Mouse (Mus musculus) forebrain, embryonic 16.5 days (tissue): Measurements from ENCODE around the gene Gm20708. TPM values are rescaled to one million over a fixed set of nuclear protein-coding genes. Genes with fewer than 3 reads are reported as not detected.
A peak's percentile ranks its signal among the peaks of the same experiment; 100 is the strongest.
"Not testable (repeated sequence)": the region's sequence is repeated elsewhere in the genome, so short reads cannot be mapped to it uniquely, and the experiment has no call there.

Source experiments
- ATAC-seq: fragments of 200-750 bp; cut with Nextera tagmentation; 2 replicates; pipeline ENCODE4 v1.8.0; 2017; ENCODE audit warnings: mild to moderate bottlenecking, moderate library complexity
- H3K27ac ChIP-seq: fragments of 300-500 bp; sonication (generic); 2 replicates; pipeline ENCODE4 v1.5.1; 2014; ENCODE audit warnings: low read length, control low read depth
- H3K27me3 ChIP-seq: fragments of 300-500 bp; sonication (generic); replicated peaks from 2 replicates; pipeline ENCODE4 v1.6.1; 2014; ENCODE audit warnings: low read length; ENCODE audit not compliant: control insufficient read depth, insufficient read depth
- H3K36me3 ChIP-seq: fragments of 300-500 bp; sonication (generic); 2 replicates; pipeline ENCODE4 v1.6.1; 2014; ENCODE audit not compliant: control insufficient read depth, insufficient read depth
- H3K4me1 ChIP-seq: fragments of 300-500 bp; sonication (generic); replicated peaks from 2 replicates; pipeline ENCODE4 v1.6.1; 2014; ENCODE audit warnings: low read length; ENCODE audit not compliant: control insufficient read depth, insufficient read depth
- H3K4me2 ChIP-seq: fragments of 300-500 bp; sonication (generic); 2 replicates; pipeline ENCODE4 v1.6.1; 2014; ENCODE audit warnings: mild to moderate bottlenecking, low read length, control low read depth
- H3K4me3 ChIP-seq: fragments of 300-500 bp; sonication (generic); replicated peaks from 2 replicates; pipeline ENCODE4 v1.5.1; 2014; ENCODE audit warnings: mild to moderate bottlenecking, low read length, control low read depth
- H3K9ac ChIP-seq: fragments of 300-500 bp; sonication (generic); replicated peaks from 2 replicates; pipeline ENCODE4 v1.6.1; 2014; ENCODE audit warnings: low read depth, low read length, control low read depth
- H3K9me3 ChIP-seq: fragments of 300-500 bp; sonication (generic); 2 replicates; pipeline ENCODE4 v1.6.1; 2016; ENCODE audit warnings: low read length; ENCODE audit not compliant: control insufficient read depth
- WGBS: fragments of 180-500 bp; shearing (Covaris S2); extraction: QIAGEN DNeasy Blood & Tissue Kit; methylation state at CpG from one replicate; pipeline ENCODE4 v1.1.7; 2014; 5-methylcytosine and 5-hydroxymethylcytosine counted together
- polyA plus RNA-seq: library from polyadenylated mRNA; unstranded; fragments of >200 nt; fragmentation: Nextera tagmentation; extraction: Ambion mirVana; gene quantifications from 2 replicates; pipeline ENCODE4 v1.2.1, GENCODE M21; 2015

The Gm20708 gene
- polyA plus RNA-seq, 1 experiment from 2014 or later, result 0.90 TPM

DNA sequence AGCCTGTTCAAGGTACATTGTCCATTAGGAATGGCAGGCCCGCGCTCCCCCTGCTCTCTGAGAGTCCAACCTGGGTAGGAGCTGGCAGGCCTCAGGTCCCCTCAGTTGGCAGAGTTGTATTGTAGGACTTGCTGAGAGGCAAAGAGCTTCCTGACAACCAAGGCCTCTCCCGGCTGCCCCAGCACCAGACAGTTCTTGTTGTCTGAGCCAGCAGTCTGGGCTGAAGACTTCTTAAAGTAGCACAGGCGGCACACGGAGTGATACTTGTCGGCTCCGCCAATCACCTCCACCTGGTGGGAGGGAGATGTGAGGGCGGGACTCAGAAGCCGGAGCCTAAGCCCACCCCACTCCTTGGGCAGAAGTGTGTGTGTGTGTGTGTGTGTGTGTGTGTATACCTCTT lies 6.4 kb downstream of the Gm20708 start:
- H3K4me2 ChIP-seq, H3K4me1 ChIP-seq, H3K4me3 ChIP-seq, H3K27ac ChIP-seq, H3K27me3 ChIP-seq, ATAC-seq, H3K36me3 ChIP-seq, H3K9me3 ChIP-seq, H3K9ac ChIP-seq: not testable (repeated sequence)
- WGBS, result 84% methylated on average over 9 of the region's 9 CpGs

- Histone ChIP-seq H3K27ac (no peak overlapping the region), H3K9ac (no peak overlapping the region), H3K4me1 (no peaks in the 10 kb centered on the region; the same call in 1 of the 2 replicates), H3K36me3 (no peaks in the 10 kb centered on the region), H3K4me2 (no peak overlapping the region), H3K9me3 (no peaks in the 10 kb centered on the region), H3K27me3 (no peaks in the 10 kb centered on the region), H3K4me3 (no peak overlapping the region)
- WGBS, result 88% methylated on average over 12 of the region's 13 CpGs
- ATAC-seq, result no peak
Measured at GRCm38 (mm10) chr11:117816389-117816996, 7.0 kb downstream of the Gm20708 start.

DNA sequence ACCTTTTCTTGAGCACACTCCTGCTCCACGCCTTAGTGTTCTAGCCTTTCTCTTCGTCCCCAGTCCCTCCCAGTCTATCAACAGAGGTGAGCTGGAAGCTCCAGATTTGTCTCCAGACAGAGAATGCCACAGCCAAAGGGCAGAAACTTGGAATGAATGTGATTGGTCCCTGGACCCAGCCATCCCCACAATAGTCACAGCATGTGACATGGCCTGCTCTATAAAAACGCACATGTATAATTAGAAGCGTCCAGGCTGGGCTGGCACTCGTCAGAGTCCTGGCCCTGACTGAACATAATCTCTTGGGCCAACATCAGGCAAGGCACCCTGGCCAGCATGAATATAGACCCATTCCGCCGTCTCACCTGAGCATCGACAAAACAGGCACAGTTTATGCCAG lies 9.6 kb downstream of the Gm20708 start:
- Histone ChIP-seq H3K9ac (no peak overlapping the region), H3K4me2 (no peak overlapping the region), H3K4me1 (peaks cover 2% of the 10 kb centered on the region), H3K27ac (no peak overlapping the region), H3K9me3 (no peaks in the 10 kb centered on the region), H3K4me3 (no peak overlapping the region), H3K27me3 (no peaks in the 10 kb centered on the region), H3K36me3 (no peaks in the 10 kb centered on the region)
- WGBS, result 51% methylated on average over 8 of the region's 8 CpGs
- no peak for ATAC-seq

DNA sequence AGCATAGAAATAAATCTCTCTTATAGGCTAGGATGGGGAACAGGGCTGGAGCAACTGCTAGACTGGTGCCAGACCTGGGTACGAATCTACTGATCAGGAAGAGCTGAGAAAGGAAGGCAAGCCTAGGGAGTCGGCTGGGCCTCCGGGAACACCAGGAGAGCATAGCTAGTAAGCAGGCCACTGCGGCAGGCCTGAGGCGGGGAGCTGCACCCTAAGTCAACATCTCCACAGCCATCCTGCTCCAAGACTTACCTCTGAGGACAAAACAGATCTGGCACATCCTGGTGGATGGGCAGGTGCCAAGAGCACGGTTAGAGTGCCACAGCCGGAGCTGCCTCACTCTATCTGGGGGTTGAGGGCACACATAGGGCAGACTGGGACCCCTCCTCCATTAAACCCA lies 10.7 kb downstream of the Gm20708 start:
- H3K9me3 ChIP-seq, result no peaks in the 10 kb centered on the region
- H3K4me2 ChIP-seq, result no peak overlapping the region
- no peaks in the 10 kb centered on the region for H3K27me3 ChIP-seq
- no peak overlapping the region for H3K9ac ChIP-seq
- 91% methylated on average over 7 of the region's 7 CpGs for WGBS
- H3K4me1 ChIP-seq, result peaks cover 9% of the 10 kb centered on the region
- H3K27ac ChIP-seq, result no peak overlapping the region
- H3K4me3 ChIP-seq, result no peak overlapping the region
- H3K36me3 ChIP-seq, result no peaks in the 10 kb centered on the region
- no peak for ATAC-seq

DNA sequence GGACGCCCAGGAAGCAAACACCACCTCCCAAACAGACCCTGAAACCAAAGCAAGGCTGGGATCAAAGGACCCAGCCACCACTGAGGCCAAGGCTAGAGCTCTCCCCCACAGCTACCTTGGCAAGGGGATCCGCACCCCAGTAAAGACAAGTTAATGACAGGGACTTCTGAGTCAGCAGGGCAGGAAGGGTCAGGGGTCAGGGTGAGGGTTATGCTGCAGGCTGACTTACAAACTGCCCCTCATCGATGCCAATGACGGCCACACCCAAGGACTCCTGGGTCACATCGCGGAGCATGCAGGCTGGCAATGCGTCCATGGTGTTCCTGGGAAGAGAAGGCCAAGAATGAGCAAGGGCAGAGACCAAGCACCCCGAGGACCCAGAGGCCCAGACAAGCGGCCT lies 12.4 kb downstream of the Gm20708 start:
- no peak overlapping the region for H3K4me3 ChIP-seq
- no peaks in the 10 kb centered on the region for H3K36me3 ChIP-seq
- 94% methylated on average over 9 of the region's 9 CpGs for WGBS
- H3K4me2 ChIP-seq, result no peak overlapping the region
- H3K9ac ChIP-seq, result no peak overlapping the region
- H3K4me1 ChIP-seq, result peaks cover 20% of the 10 kb centered on the region
- H3K27ac ChIP-seq, result no peak overlapping the region
- no peaks in the 10 kb centered on the region for H3K9me3 ChIP-seq
- no peak for ATAC-seq
- no peaks in the 10 kb centered on the region for H3K27me3 ChIP-seq

DNA sequence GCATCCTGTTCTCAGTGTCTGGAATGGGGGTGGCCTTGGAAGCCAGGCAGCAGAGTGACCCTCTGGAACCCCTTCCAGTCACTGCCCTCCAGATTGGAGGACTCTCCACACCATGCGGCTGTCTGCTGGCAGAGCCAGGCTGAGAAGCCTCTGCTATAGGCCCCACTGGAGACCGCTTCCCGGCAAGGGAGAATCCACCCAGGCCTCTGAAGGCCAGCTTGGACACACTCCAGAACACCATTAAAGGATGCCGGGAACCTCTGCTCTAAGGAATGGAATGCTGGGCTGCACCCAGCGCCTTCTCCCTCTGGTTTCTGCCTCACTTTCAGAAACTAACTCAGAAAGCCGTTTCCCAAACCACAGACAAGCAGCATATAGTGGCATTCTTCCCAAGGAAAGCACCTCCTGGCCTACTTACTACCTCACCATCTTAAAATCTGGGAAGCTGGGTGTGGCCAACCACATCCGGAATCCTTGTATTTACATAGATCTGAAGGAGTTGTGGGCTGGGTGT lies 13.3 kb downstream of the Gm20708 start:
- H3K4me2 ChIP-seq, result no peak overlapping the region
- no peak overlapping the region for H3K9ac ChIP-seq
- no peaks in the 10 kb centered on the region for H3K9me3 ChIP-seq
- no peak overlapping the region for H3K4me3 ChIP-seq
- H3K36me3 ChIP-seq, result no peaks in the 10 kb centered on the region
- no peak for ATAC-seq
- peaks cover 22% of the 10 kb centered on the region for H3K4me1 ChIP-seq
- H3K27me3 ChIP-seq, result no peaks in the 10 kb centered on the region
- 65% methylated on average over 7 of the region's 7 CpGs for WGBS
- no peak overlapping the region for H3K27ac ChIP-seq

- ATAC-seq, result no peak
- Histone ChIP-seq H3K9ac (no peak overlapping the region), H3K27ac (no peak overlapping the region), H3K36me3 (no peaks in the 10 kb centered on the region), H3K4me3 (no peak overlapping the region), H3K4me2 (no peak overlapping the region), H3K27me3 (no peaks in the 10 kb centered on the region), H3K4me1 (peaks cover 27% of the 10 kb centered on the region), H3K9me3 (no peaks in the 10 kb centered on the region)
- WGBS, result 92% methylated on average over 6 of the region's 6 CpGs
Measured at GRCm38 (mm10) chr11:117823411-117823810, 13.9 kb downstream of the Gm20708 start.

- Histone ChIP-seq H3K9ac (peak overlapping the region; percentile 1), H3K36me3 (no peaks in the 10 kb centered on the region), H3K27ac (no peak overlapping the region), H3K4me3 (peak overlapping the region; percentile 50), H3K27me3 (no peaks in the 10 kb centered on the region), H3K4me2 (peak overlapping the region; percentile 76), H3K4me1 (peaks cover 31% of the 10 kb centered on the region), H3K9me3 (no peaks in the 10 kb centered on the region)
- ATAC-seq, result peak; percentile 85
- WGBS, result 8% methylated on average over 23 of the region's 23 CpGs
Measured at GRCm38 (mm10) chr11:117824060-117824969, 14.8 kb downstream of the Gm20708 start.

GRCm38 (mm10) chr11:117825333-117826101 lies 16.0 kb downstream of the Gm20708 start, which contains the start of the genes Afmid and Tk1:
Gene Afmid, plus strand, starts transcription at chr11:117825924.
Gene Tk1, minus strand, starts transcription at chr11:117826092.
- under 1% methylated on average over 34 of the region's 34 CpGs for WGBS
- peak within 1 kb of the TSS; percentile 50 for H3K4me3 ChIP-seq
- H3K27ac ChIP-seq, result peak within 1 kb of the TSS; percentile 47
- peaks cover 31% of the 10 kb centered on the region for H3K4me1 ChIP-seq
- no peaks in the 10 kb centered on the region for H3K27me3 ChIP-seq
- peak within 1 kb of the TSS; percentile 53 for H3K9ac ChIP-seq
- no peaks in the 10 kb centered on the region for H3K36me3 ChIP-seq
- peak within 1 kb of the TSS; percentile 76 for H3K4me2 ChIP-seq
- H3K9me3 ChIP-seq, result no peaks in the 10 kb centered on the region
- ATAC-seq, result peak; percentile 61
